Mouse (Mus musculus) liver, adult 2 months (tissue): ENCODE results near the gene Mier2. TPM values are rescaled to one million over a fixed set of nuclear protein-coding genes. Genes with fewer than 3 reads are reported as not detected.

Experiments used
- DNase-seq: peaks from one replicate; pipeline ENCODE4 v3.0.0-alpha.2; 2011; ENCODE audit warnings: low read depth, low spot score; ENCODE audit errors: extremely low read depth
- H3K27ac ChIP-seq: fragments of 200-500 bp; replicated peaks from 2 replicates; pipeline ENCODE4 v1.5.1; 2012; ENCODE audit warnings: low read depth, mild to moderate bottlenecking, control low read depth, inconsistent platforms, low read length; ENCODE audit not compliant: insufficient read depth
- H3K27me3 ChIP-seq: fragments of 200-500 bp; 2 replicates; pipeline ENCODE4 v1.6.1; 2012; ENCODE audit warnings: mild to moderate bottlenecking, moderate library complexity, low read length, inconsistent platforms; ENCODE audit not compliant: control insufficient read depth, insufficient read depth
- H3K36me3 ChIP-seq: fragments of 200-500 bp; 2 replicates; pipeline ENCODE4 v1.6.1; 2012; ENCODE audit warnings: low read length, inconsistent platforms; ENCODE audit not compliant: control insufficient read depth, insufficient read depth
- H3K4me1 ChIP-seq: fragments of 200-500 bp; 2 replicates; pipeline ENCODE4 v1.6.1; 2011; ENCODE audit warnings: low read length; ENCODE audit not compliant: control insufficient read depth, insufficient read depth
- H3K4me3 ChIP-seq: fragments of 200-500 bp; 2 replicates; pipeline ENCODE4 v1.5.1; 2011; ENCODE audit warnings: low read depth, mild to moderate bottlenecking, control low read depth, low read length, moderate library complexity; ENCODE audit not compliant: insufficient read depth
- H3K79me2 ChIP-seq: fragments of 200-500 bp; 2 replicates; pipeline ENCODE4 v1.6.1; 2012; ENCODE audit warnings: inconsistent platforms, mild to moderate bottlenecking, low read length, moderate library complexity; ENCODE audit not compliant: control insufficient read depth, insufficient read depth
- H3K9ac ChIP-seq: fragments of 200-500 bp; 2 replicates; pipeline ENCODE4 v1.6.1; 2012; ENCODE audit warnings: low read depth, mild to moderate bottlenecking, control low read depth, inconsistent platforms, low read length
- CTCF ChIP-seq: fragments of 200-500 bp; IDR thresholded peaks from 2 replicates; pipeline ENCODE4 v1.5.1; 2011; ENCODE audit warnings: low read depth, low read length, control low read depth
- POLR2A ChIP-seq: fragments of 200-500 bp; IDR thresholded peaks from 2 replicates; pipeline ENCODE4 v1.6.1; 2011; ENCODE audit warnings: low read length, control low read depth; ENCODE audit not compliant: insufficient read depth; ENCODE audit errors: extremely low read depth
- WGBS: fragments of 180-500 bp; shearing (Covaris S2); methylation state at CpG from one replicate; pipeline ENCODE4 v1.1.7; 2018; 5-methylcytosine and 5-hydroxymethylcytosine counted together
- polyA plus RNA-seq: library from polyadenylated mRNA; depleted of rRNA; stranded (reverse); fragments of >200 nt; gene quantifications from 2 replicates; pipeline ENCODE4 v1.2.3, GENCODE M21; 2012
- total RNA-seq: library from RNA; depleted of rRNA; stranded (reverse); fragments of >200 nt; gene quantifications from 2 replicates; pipeline ENCODE4 v1.2.3, GENCODE M21; 2014

The Mier2 gene
- total and polyA plus RNA-seq, 2 experiments = 5.9 to 35.3 TPM

GRCm38 (mm10) chr10:79548971-79549723 is 5.9 kb downstream of the Mier2 start:
- no peak for DNase-seq

GRCm38 (mm10) chr10:79548546-79548945 is 6.5 kb downstream of the Mier2 start:
- Histone ChIP-seq H3K9ac (no peak overlapping the region), H3K4me3 (no peak overlapping the region), H3K27ac (no peak overlapping the region), H3K36me3 (no peaks in the 10 kb centered on the region), H3K79me2 (peaks cover 3% of the 10 kb centered on the region; the same call in 1 of the 2 replicates), H3K4me1 (peaks cover under 1% of the 10 kb centered on the region; the same call in 1 of the 2 replicates), H3K27me3 (no peaks in the 10 kb centered on the region)
- 90% methylated on average over 5 of the region's 5 CpGs for WGBS
- no peak for DNase-seq
- TF ChIP-seq POLR2A (no peak), CTCF (no peak)

More at GRCm38 (mm10) chr10:79548971-79549723, 5.9 kb downstream of the Mier2 start:
- TF ChIP-seq CTCF (no peak), POLR2A (no peak)
- Histone ChIP-seq H3K4me1 (peaks cover 5% of the 10 kb centered on the region; the same call in 1 of the 2 replicates), H3K4me3 (no peak overlapping the region), H3K27ac (no peak overlapping the region), H3K27me3 (no peaks in the 10 kb centered on the region), H3K36me3 (no peaks in the 10 kb centered on the region), H3K9ac (no peak overlapping the region), H3K79me2 (peaks cover 4% of the 10 kb centered on the region; the same call in 1 of the 2 replicates)
- WGBS = 96% methylated on average over 18 of the region's 18 CpGs

- Histone ChIP-seq H3K27me3 (no peaks in the 10 kb centered on the region), H3K4me1 (no peaks in the 10 kb centered on the region), H3K27ac (no peak overlapping the region), H3K36me3 (no peaks in the 10 kb centered on the region), H3K9ac (no peak overlapping the region), H3K79me2 (no peaks in the 10 kb centered on the region), H3K4me3 (no peak overlapping the region)
- DNase-seq = no peak
- 80% methylated on average over 5 of the region's 5 CpGs for WGBS
- TF ChIP-seq CTCF (no peak), POLR2A (no peak)
Observed at GRCm38 (mm10) chr10:79547148-79547675, 7.8 kb downstream of the Mier2 start.

GRCm38 (mm10) chr10:79546483-79546882 is 8.5 kb downstream of the Mier2 start:
- no peak for TF ChIP-seq POLR2A
- no peak for TF ChIP-seq CTCF
- H3K27ac ChIP-seq = no peak overlapping the region
- no peaks in the 10 kb centered on the region for H3K36me3 ChIP-seq
- no peak for DNase-seq
- H3K9ac ChIP-seq = no peak overlapping the region
- WGBS = 96% methylated on average over 11 of the region's 11 CpGs
- H3K4me3 ChIP-seq = no peak overlapping the region
- H3K4me1 ChIP-seq = no peaks in the 10 kb centered on the region
- no peaks in the 10 kb centered on the region for H3K27me3 ChIP-seq
- H3K79me2 ChIP-seq = no peaks in the 10 kb centered on the region

- Histone ChIP-seq H3K9ac (no peak overlapping the region), H3K4me1 (no peaks in the 10 kb centered on the region), H3K27ac (no peak overlapping the region), H3K36me3 (no peaks in the 10 kb centered on the region), H3K79me2 (no peaks in the 10 kb centered on the region), H3K27me3 (no peaks in the 10 kb centered on the region), H3K4me3 (no peak overlapping the region)
- TF ChIP-seq POLR2A (no peak), CTCF (no peak)
- no peak for DNase-seq
- WGBS = 94% methylated on average over 12 of the region's 12 CpGs
Observed at GRCm38 (mm10) chr10:79545891-79546290, 9.1 kb downstream of the Mier2 start.

GRCm38 (mm10) chr10:79544631-79545030 is 10.4 kb downstream of the Mier2 start:
- 90% methylated on average over 5 of the region's 5 CpGs for WGBS
- DNase-seq = no peak
- Histone ChIP-seq H3K36me3 (no peaks in the 10 kb centered on the region), H3K9ac (no peak overlapping the region), H3K27me3 (no peaks in the 10 kb centered on the region), H3K4me1 (no peaks in the 10 kb centered on the region), H3K27ac (no peak overlapping the region), H3K79me2 (no peaks in the 10 kb centered on the region), H3K4me3 (no peak overlapping the region)
- TF ChIP-seq CTCF = no peak
